Mouse (Mus musculus) lung, postnatal 10 days (tissue): ENCODE measurements around the gene Gm20661.
"Not testable (repeated sequence)": the region's sequence is repeated elsewhere in the genome, so short reads cannot be mapped to it uniquely, and the experiment has no call there.

Experiments used
- DNase-seq: peaks from one replicate; pipeline ENCODE4 v3.0.0; 2021

The Gm20661 gene

GRCm38 (mm10) chr9:108002778-108003530 is 20.1 kb downstream of the Gm20661 start:
- peak; percentile 57 for DNase-seq

GRCm38 (mm10) chr9:108003531-108003890 is 20.7 kb downstream of the Gm20661 start:
- DNase-seq = peak; percentile 18

- DNase-seq = no peak
Measured at GRCm38 (mm10) chr9:108008041-108008440, 25.2 kb downstream of the Gm20661 start.

- no peak for DNase-seq
Measured at GRCm38 (mm10) chr9:108010385-108010784, 27.5 kb downstream of the Gm20661 start.

- not testable (repeated sequence) for DNase-seq
Measured at GRCm38 (mm10) chr9:108013577-108013976, 30.7 kb downstream of the Gm20661 start.

GRCm38 (mm10) chr9:108017127-108017526 is 34.3 kb downstream of the Gm20661 start:
- DNase-seq = no peak

GRCm38 (mm10) chr9:108020741-108021140 is 37.9 kb downstream of the Gm20661 start:
- no peak for DNase-seq

- DNase-seq = no peak
Measured at GRCm38 (mm10) chr9:108023216-108023615, 40.4 kb downstream of the Gm20661 start.

GRCm38 (mm10) chr9:108026584-108026983 is 43.7 kb downstream of the Gm20661 start:
- DNase-seq = no peak

GRCm38 (mm10) chr9:108027867-108028266 is 45.0 kb downstream of the Gm20661 start:
- no peak for DNase-seq

- no peak for DNase-seq
Measured at GRCm38 (mm10) chr9:108032126-108032525, 49.3 kb downstream of the Gm20661 start.

GRCm38 (mm10) chr9:108035331-108036156 is 52.7 kb downstream of the Gm20661 start:
- no peak for DNase-seq
